Mouse (Mus musculus): ENCODE data around the gene Tmppe.
"Not testable (repeated sequence)": the region's sequence is repeated elsewhere in the genome, so short reads cannot be mapped to it uniquely, and the experiment has no call there.

Tmppe gene

GRCm38 (mm10) chr9:114400949-114401684, at the start of gene Tmppe, which contains the start of gene Glb1:
Tmppe (plus strand) TSS chr9:114401105.
Glb1 (plus strand) TSS chr9:114401076.
- peak; percentile 73 to 76 for DNase-seq (ENCODE audit: low spot score in 2 of 2)

- DNase-seq (ENCODE audit: low spot score in 2 of 2) = peak; percentile 75
Measured at GRCm38 (mm10) chr9:114367783-114368470, 33.0 kb upstream of the Tmppe start.

GRCm38 (mm10) chr9:114368471-114368858, 32.4 kb upstream of the Tmppe start:
- no peak for DNase-seq (ENCODE audit: low spot score in 2 of 2)

- DNase-seq (ENCODE audit: low spot score in 2 of 2) = not testable (repeated sequence)
Measured at GRCm38 (mm10) chr9:114369389-114369788, 31.5 kb upstream of the Tmppe start.

GRCm38 (mm10) chr9:114371717-114372116, 29.2 kb upstream of the Tmppe start:
- peak in 1 of 2 experiments; percentile 31 for DNase-seq (ENCODE audit: low spot score in 2 of 2)

GRCm38 (mm10) chr9:114375276-114375962, 25.5 kb upstream of the Tmppe start:
- DNase-seq (ENCODE audit: low spot score in 2 of 2) = no peak

GRCm38 (mm10) chr9:114377168-114377567, 23.7 kb upstream of the Tmppe start:
- DNase-seq (ENCODE audit: low spot score in 2 of 2) = no peak

GRCm38 (mm10) chr9:114379871-114380270, 21.0 kb upstream of the Tmppe start:
- DNase-seq (ENCODE audit: low spot score in 2 of 2) = no peak

- no peak for DNase-seq (ENCODE audit: low spot score in 2 of 2)
Measured at GRCm38 (mm10) chr9:114380881-114381733, 19.8 kb upstream of the Tmppe start.

GRCm38 (mm10) chr9:114382936-114383710, 17.8 kb upstream of the Tmppe start:
- no peak for DNase-seq (ENCODE audit: low spot score in 2 of 2)

GRCm38 (mm10) chr9:114384691-114385090, 16.2 kb upstream of the Tmppe start:
- no peak for DNase-seq (ENCODE audit: low spot score in 2 of 2)

GRCm38 (mm10) chr9:114385160-114385559, 15.7 kb upstream of the Tmppe start:
- no peak for DNase-seq (ENCODE audit: low spot score in 2 of 2)

- DNase-seq (ENCODE audit: low spot score in 2 of 2) = no peak
Measured at GRCm38 (mm10) chr9:114387086-114387485, 13.8 kb upstream of the Tmppe start.

- DNase-seq (ENCODE audit: low spot score in 2 of 2) = no peak
Measured at GRCm38 (mm10) chr9:114388288-114388687, 12.6 kb upstream of the Tmppe start.

- DNase-seq (ENCODE audit: low spot score in 2 of 2) = no peak
Measured at GRCm38 (mm10) chr9:114388701-114389370, 12.1 kb upstream of the Tmppe start.

GRCm38 (mm10) chr9:114389371-114389904, 11.5 kb upstream of the Tmppe start:
- DNase-seq (ENCODE audit: low spot score in 2 of 2) = no peak

- peak; percentile 16 to 41 for DNase-seq (ENCODE audit: low spot score in 2 of 2)
Measured at GRCm38 (mm10) chr9:114389905-114390748, 10.8 kb upstream of the Tmppe start, which contains the start of gene Crtap. Crtap (minus strand) TSS chr9:114390675.

GRCm38 (mm10) chr9:114390749-114391075, 10.2 kb upstream of the Tmppe start:
- no peak for DNase-seq (ENCODE audit: low spot score in 2 of 2)

GRCm38 (mm10) chr9:114394136-114394535, 6.8 kb upstream of the Tmppe start:
- DNase-seq (ENCODE audit: low spot score in 2 of 2) = not testable (repeated sequence)
